Comparison of ENCODE assay signal across 17 mouse cellular contexts in the genomic region with DNA sequence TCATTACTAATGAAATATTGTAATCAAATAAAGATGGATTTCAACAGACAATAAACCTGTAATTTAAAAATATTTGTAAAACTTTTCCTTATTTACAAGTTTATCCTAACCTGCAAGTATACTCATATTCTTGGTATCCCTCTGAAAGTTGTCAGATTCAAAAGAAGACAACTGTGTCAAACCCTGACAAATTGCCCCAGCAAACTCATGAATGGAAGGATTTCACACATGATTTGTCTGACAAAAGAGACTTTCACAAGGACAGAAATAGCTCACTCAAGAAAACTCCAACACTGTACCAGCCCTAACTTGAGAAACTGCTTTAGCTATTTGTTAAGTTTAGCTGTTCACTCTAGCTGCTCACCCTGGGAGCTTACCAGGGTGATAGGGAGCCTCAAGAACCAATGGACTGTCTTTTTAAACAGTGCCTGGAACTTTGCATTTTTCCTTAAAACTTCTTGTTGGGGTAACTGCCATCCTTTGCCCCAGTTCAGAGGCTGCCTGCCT.
"Had no signal": no experiment of that assay in that cellular context is flagged by ENCODE, and none has a peak within 500 bp of the region (broad histone marks: within the 10 kb centered on the region; RNA-seq: fewer than 3 reads in every experiment).

No protein-coding gene starts in this region.

- DNase-seq: kidney, adult 11 months; kidney, adult 9 months; kidney, postnatal 36 days; layer of hippocampus, adult 9-11 months; layer of hippocampus, postnatal 36 days; liver; liver, embryonic 13.5 days; liver, postnatal 0 days; lung, postnatal 14 days; thymus, postnatal 4 days had no signal

- H3K36me3 ChIP-seq: limb, embryonic 12.5 days; liver, embryonic 13.5 days; lung, embryonic 15.5 days; stomach, embryonic 15.5 days had no signal

- H3K27ac ChIP-seq: kidney, postnatal 0 days; limb, embryonic 12.5 days; liver, embryonic 13.5 days; lung, embryonic 15.5 days; macrophage; stomach, embryonic 15.5 days had no signal

- H3K4me3 ChIP-seq: limb, embryonic 12.5 days; liver, embryonic 13.5 days; lung, embryonic 15.5 days; megakaryocyte, embryonic 14.5 days; myocyte; stomach, embryonic 15.5 days had no signal

- H3K9me3 ChIP-seq: limb, embryonic 12.5 days; liver, embryonic 13.5 days; lung, embryonic 15.5 days; megakaryocyte, embryonic 14.5 days; stomach, embryonic 15.5 days had no signal

- H3K27me3 ChIP-seq: limb, embryonic 12.5 days; liver, embryonic 13.5 days; lung, embryonic 15.5 days; megakaryocyte, embryonic 14.5 days; stomach, embryonic 15.5 days had no signal

- ATAC-seq: liver, postnatal 0 days had no signal

- H3K4me1 ChIP-seq: limb, embryonic 12.5 days; liver, embryonic 13.5 days; lung, embryonic 15.5 days; megakaryocyte, embryonic 14.5 days; stomach, embryonic 15.5 days had no signal

- H3K4me2 ChIP-seq: limb, embryonic 12.5 days; liver, embryonic 13.5 days; lung, embryonic 15.5 days; stomach, embryonic 15.5 days had no signal

- H3K9ac ChIP-seq: limb, embryonic 12.5 days; liver, embryonic 13.5 days; liver, postnatal 0 days; lung, embryonic 15.5 days; stomach, embryonic 15.5 days had no signal
